Mouse (Mus musculus) cortical plate, adult 2 months (tissue): ENCODE measurements around the gene Gm6899.

ENCODE experiments used
- CTCF ChIP-seq: fragments of 200-500 bp; IDR thresholded peaks from 2 replicates; pipeline ENCODE4 v1.5.1; 2011; ENCODE audit warnings: mild to moderate bottlenecking, control low read depth, low read length; ENCODE audit not compliant: insufficient read depth; ENCODE audit errors: extremely low read depth
- POLR2A ChIP-seq: fragments of 200-500 bp; IDR thresholded peaks from 2 replicates; pipeline ENCODE4 v1.6.1; 2011; ENCODE audit warnings: mild to moderate bottlenecking, low read length, control low read depth; ENCODE audit not compliant: insufficient read depth; ENCODE audit errors: extremely low read depth

DNA sequence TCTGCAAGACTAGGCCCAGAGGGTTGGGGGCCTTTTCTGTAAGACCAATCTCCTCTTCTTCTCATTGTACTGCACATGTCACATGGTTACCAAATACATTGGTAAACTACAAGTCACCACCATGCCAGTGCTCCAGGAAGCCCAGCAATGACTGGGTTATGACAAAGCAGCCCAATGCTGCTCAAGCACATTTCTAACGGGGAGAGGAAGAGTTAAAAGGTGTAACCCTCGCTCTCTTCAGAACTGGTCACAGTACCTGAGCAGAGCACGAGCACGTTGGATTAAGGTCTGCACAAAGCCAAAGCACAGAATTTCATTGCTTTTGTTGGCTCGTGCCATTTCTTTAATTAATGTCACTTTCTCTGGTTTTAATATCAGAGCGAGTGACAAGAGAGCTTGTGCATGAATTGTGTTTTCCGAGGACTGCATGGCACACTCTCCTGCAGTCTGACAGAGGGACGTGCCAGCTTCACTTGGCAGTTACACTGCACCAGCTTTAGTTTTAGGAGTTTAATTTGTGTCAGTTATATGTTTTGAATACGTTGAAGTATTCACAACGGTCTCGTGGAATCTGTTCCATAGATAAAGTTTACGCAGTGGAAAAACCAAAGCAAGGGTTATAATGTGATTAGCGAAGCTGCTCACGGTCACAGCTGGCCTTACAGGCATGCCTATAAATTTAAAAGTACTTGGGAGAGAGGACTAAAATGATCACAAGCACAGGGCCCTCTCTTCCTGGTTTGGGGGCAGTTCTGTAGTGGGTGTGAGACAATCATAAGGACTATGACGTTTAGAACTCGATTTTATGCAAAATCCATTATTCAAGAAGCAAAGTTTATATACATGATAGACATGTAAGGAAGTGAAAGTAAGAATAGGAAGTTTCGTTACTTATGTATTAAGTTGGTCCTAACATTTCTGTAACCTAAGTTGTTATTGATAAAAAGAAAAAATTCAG, 7.4 kb upstream of the Gm6899 start:
- TF ChIP-seq CTCF (no peak), POLR2A (no peak)
